Comparison of ENCODE assay signal across 17 mouse cellular contexts in the genomic region with DNA sequence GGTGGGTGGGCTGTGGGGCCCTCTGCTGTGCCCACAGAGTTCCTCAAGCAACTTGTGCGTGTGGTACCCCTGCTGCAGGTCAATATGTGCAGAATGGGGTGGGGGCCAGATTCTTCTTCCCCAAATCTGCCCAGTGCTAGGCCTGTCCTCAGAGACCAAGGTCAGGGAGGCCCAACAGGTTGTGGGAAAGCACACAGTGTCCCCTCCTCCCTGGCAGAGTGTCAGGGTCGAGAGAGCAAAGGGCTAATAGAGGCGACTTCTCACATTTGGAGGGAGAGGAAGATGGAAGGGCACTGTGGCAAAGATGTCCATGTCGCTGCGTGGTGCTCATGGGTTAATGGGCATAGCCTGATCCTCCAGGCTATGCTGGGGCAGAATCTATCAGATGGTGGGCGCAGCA. TPM values are rescaled to one million over a fixed set of nuclear protein-coding genes. Genes with fewer than 3 reads are reported as not detected.
A peak's percentile ranks its signal among the peaks of the same experiment; 100 is the strongest.
DNase-seq lines count a peak whose midpoint lies in the region; ATAC-seq and TF ChIP-seq lines count a peak whose summit lies in the region.
"Had no signal": no experiment of that assay in that cellular context is flagged by ENCODE, and none has a peak within 500 bp of the region (broad histone marks: within the 10 kb centered on the region; RNA-seq: fewer than 3 reads in every experiment).

No protein-coding gene starts in this region.

- no peaks in the 10 kb centered on the region for H3K27me3 ChIP-seq in heart, adult 2 months (ENCODE audit: control insufficient read depth, insufficient read depth, low read length)
- no peaks in the 10 kb centered on the region for H3K27me3 ChIP-seq in kidney, adult 2 months (replicated peaks; ENCODE audit: control insufficient read depth, insufficient read depth, low read length)
- no peaks in the 10 kb centered on the region for H3K27me3 ChIP-seq in limb, embryonic 12.5 days

- H3K4me3 ChIP-seq in heart, adult 2 months: no peak overlapping the region
- H3K4me3 ChIP-seq in kidney, adult 2 months (ENCODE audit: insufficient read depth, low read depth, low read length): no peak overlapping the region
- H3K4me3 ChIP-seq in brown adipose tissue, adult 24 weeks (ENCODE audit: insufficient read depth, low read depth, low read length): peak overlapping the region; percentile 21
- H3K4me3 ChIP-seq in limb, embryonic 12.5 days (replicated peaks): no peak overlapping the region
- H3K4me3 ChIP-seq: erythroblast, embryonic 14.5 days; liver, embryonic 15.5 days had no signal

- peaks cover 36% of the 10 kb centered on the region for H3K4me1 ChIP-seq in heart, adult 2 months (ENCODE audit: control insufficient read depth, insufficient read depth, low read length)
- H3K4me1 ChIP-seq in kidney, adult 2 months (ENCODE audit: control insufficient read depth, insufficient read depth, low read length): peaks cover 21% of the 10 kb centered on the region
- H3K4me1 ChIP-seq in brown adipose tissue, adult 24 weeks (ENCODE audit: control insufficient read depth, insufficient read depth, insufficient read length, low read length): peaks cover 54% of the 10 kb centered on the region
- peaks cover 36% of the 10 kb centered on the region for H3K4me1 ChIP-seq in limb, embryonic 12.5 days (replicated peaks)

- H3K9ac ChIP-seq in heart, adult 2 months (ENCODE audit: low read depth, low read length): no peak overlapping the region
- no peak overlapping the region for H3K9ac ChIP-seq in limb, embryonic 12.5 days (replicated peaks)
- H3K9ac ChIP-seq: liver, embryonic 15.5 days had no signal

- no peaks in the 10 kb centered on the region; the same call in 1 of the 2 replicates for H3K36me3 ChIP-seq in heart, adult 2 months (ENCODE audit: control insufficient read depth, insufficient read depth, low read length)
- no peaks in the 10 kb centered on the region for H3K36me3 ChIP-seq in kidney, adult 2 months (ENCODE audit: control insufficient read depth, insufficient read depth, low read length)
- no peaks in the 10 kb centered on the region; the same call in 1 of the 2 replicates for H3K36me3 ChIP-seq in limb, embryonic 12.5 days
- H3K36me3 ChIP-seq: G1E; liver, embryonic 15.5 days had no signal

- 52% methylated on average over 6 of the region's 6 CpGs for WGBS in heart, adult 2 months
- 52% methylated on average over 6 of the region's 6 CpGs for WGBS in kidney, adult 2 months
- WGBS in limb, embryonic 12.5 days: 74% methylated on average over 6 of the region's 6 CpGs

- ATAC-seq in limb, embryonic 12.5 days (ENCODE audit: insufficient number of reproducible peaks, insufficient read depth, low FRiP score, low TSS enrichment, low read depth): no peak

- no peaks in the 10 kb centered on the region for H3K9me3 ChIP-seq in limb, embryonic 12.5 days
- H3K9me3 ChIP-seq: G1E; liver, embryonic 15.5 days had no signal

- H3K4me2 ChIP-seq in limb, embryonic 12.5 days: 0 out of 2 replicates have a peak overlapping the region, but pooled peaks have one; percentile 18
- H3K4me2 ChIP-seq: liver, embryonic 15.5 days had no signal

- peaks cover 2% of the 10 kb centered on the region; the same call in 1 of the 2 replicates for H3K79me2 ChIP-seq in heart, adult 2 months (replicated peaks; ENCODE audit: control insufficient read depth, insufficient read depth, low read length)

- TF ChIP-seq CTCF in heart, adult 2 months (IDR thresholded peaks at IDR 0.05): no peak
- TF ChIP-seq CTCF in kidney, adult 2 months (conservative IDR thresholded peaks at IDR 0.05; ENCODE audit: insufficient read depth, insufficient read length, low read depth, low read length): no peak

- intact Hi-C loops in heart, adult 2 months (cut with DNase I): no loop called here
- intact Hi-C loops in heart, postnatal 25 days (cut with DNase I): no loop called here

- peak overlapping the region; percentile 85 for H3K27ac ChIP-seq in heart, adult 2 months
- H3K27ac ChIP-seq in kidney, adult 2 months (ENCODE audit: insufficient read depth, low read depth, low read length): no peak overlapping the region
- peak overlapping the region; percentile 88 for H3K27ac ChIP-seq in brown adipose tissue, adult 24 weeks (replicated peaks; ENCODE audit: low read depth, low read length)
- H3K27ac ChIP-seq in limb, embryonic 12.5 days: peak overlapping the region; percentile 41
- H3K27ac ChIP-seq: liver, embryonic 15.5 days had no signal

- TF ChIP-seq EP300 in heart, adult 2 months (IDR thresholded peaks at IDR 0.05; ENCODE audit: insufficient read depth, low read depth, low read length): no peak

- no peak for TF ChIP-seq POLR2A in heart, adult 2 months (IDR thresholded peaks at IDR 0.05; ENCODE audit: insufficient read depth, low read depth, low read length)
- TF ChIP-seq POLR2A in kidney, adult 2 months (IDR thresholded peaks at IDR 0.05; ENCODE audit: low read depth, low read length): no peak

- no peak for DNase-seq in heart, adult 2 months
- DNase-seq in heart, postnatal 25 days (ENCODE audit: low spot score): no peak
- DNase-seq in kidney, adult 2 months: peak; percentile 49
- DNase-seq in kidney, postnatal 10 days: no peak
- no peak for DNase-seq in embryo, embryonic 11 days
- DNase-seq in thymus, postnatal 36 days: no peak

RNA-seq across cellular contexts. Expression of a gene that starts 7.8 kb away (rescaled TPM):
- 10 to 100 TPM; 25.0 to 27.3 TPM for total RNA-seq in heart, adult 2 months (2021)
- 25.5 and 26.0 TPM in 2 replicates for polyA plus RNA-seq in heart, adult 2 months (2012; rRNA removed)
- 10 to 100 TPM; 33.0 to 35.4 TPM for total RNA-seq in heart, postnatal 25 days (2021)
- 20.5 and 24.4 TPM in 2 replicates for polyA plus RNA-seq in kidney, adult 2 months (2012; rRNA removed)
- polyA plus RNA-seq in brown adipose tissue, adult 24 weeks (2012; ENCODE audit: insufficient read depth, insufficient read length, missing spikeins): 10.6 and 13.6 TPM in 2 replicates
- polyA plus RNA-seq in limb, embryonic 12.5 days (2016; fragmentation: Nextera tagmentation; extraction: Ambion mirVana): 92.3 and 94.8 TPM in 2 replicates

RNA-seq across cellular contexts. Expression of a gene that starts 40.8 kb away (rescaled TPM):
- 10 to 100 TPM; 62.1 to 66.9 TPM for total RNA-seq in heart, adult 2 months (2021)
- polyA plus RNA-seq in heart, adult 2 months (2012; rRNA removed): 20.2 and 23.8 TPM in 2 replicates
- 10 to 100 TPM; 55.2 to 64.3 TPM for total RNA-seq in heart, postnatal 25 days (2021)
- 7.7 and 8.6 TPM in 2 replicates for polyA plus RNA-seq in kidney, adult 2 months (2012; rRNA removed)
- 40.2 and 40.9 TPM in 2 replicates for polyA plus RNA-seq in brown adipose tissue, adult 24 weeks (2012; ENCODE audit: insufficient read depth, insufficient read length, missing spikeins)
- 58.1 and 62.3 TPM in 2 replicates for polyA plus RNA-seq in limb, embryonic 12.5 days (2016; fragmentation: Nextera tagmentation; extraction: Ambion mirVana)

RNA-seq across cellular contexts. Expression of a gene that starts 40.8 kb away (rescaled TPM):
- total RNA-seq in heart, adult 2 months (2021): 10 to 100 TPM; 29.4 to 36.1 TPM
- polyA plus RNA-seq in heart, adult 2 months (2012; rRNA removed): 20.6 and 26.2 TPM in 2 replicates
- total RNA-seq in heart, postnatal 25 days (2021): 10 to 100 TPM; 29.7 to 30.7 TPM
- polyA plus RNA-seq in kidney, adult 2 months (2012; rRNA removed): 17.9 and 21.9 TPM in 2 replicates
- polyA plus RNA-seq in brown adipose tissue, adult 24 weeks (2012; ENCODE audit: insufficient read depth, insufficient read length, missing spikeins): 17.7 and 20.2 TPM in 2 replicates
- 10.9 and 11.0 TPM in 2 replicates for polyA plus RNA-seq in limb, embryonic 12.5 days (2016; fragmentation: Nextera tagmentation; extraction: Ambion mirVana)

RNA-seq across cellular contexts. Expression of a gene that starts 48.6 kb away (rescaled TPM):
- not detected for total RNA-seq in heart, adult 2 months (2021)
- not detected in 2 replicates for polyA plus RNA-seq in heart, adult 2 months (2012; rRNA removed)
- not detected for total RNA-seq in heart, postnatal 25 days (2021)
- polyA plus RNA-seq in kidney, adult 2 months (2012; rRNA removed): 0.18 TPM in 1 of 2 replicates, not detected in the other
- not detected in 2 replicates for polyA plus RNA-seq in brown adipose tissue, adult 24 weeks (2012; ENCODE audit: insufficient read depth, insufficient read length, missing spikeins)
- polyA plus RNA-seq in limb, embryonic 12.5 days (2016; fragmentation: Nextera tagmentation; extraction: Ambion mirVana): 0.36 and 0.50 TPM in 2 replicates
- total RNA-seq: adrenal gland, postnatal 36 days; G1E; left cerebral cortex, adult 18-20 months; midbrain, postnatal 0 days; neutrophil, adult 5-6 weeks had no signal
- polyA plus RNA-seq: C2C12; erythroblast, embryonic 14.5 days; G1E; heart, embryonic 14.5 days; liver, embryonic 15.5 days; midbrain, postnatal 0 days had no signal
